Mouse (Mus musculus): ENCODE results near the gene Dock9.
A peak's percentile ranks its signal among the peaks of the same experiment; 100 is the strongest.
"Not testable (repeated sequence)": the region's sequence is repeated elsewhere in the genome, so short reads cannot be mapped to it uniquely, and the experiment has no call there.

Gene Dock9

GRCm38 (mm10) chr14:121737277-121737676 is 60.4 kb downstream of the Dock9 start:
- no peak for DNase-seq (ENCODE audit: low spot score in 2 of 2)

DNA sequence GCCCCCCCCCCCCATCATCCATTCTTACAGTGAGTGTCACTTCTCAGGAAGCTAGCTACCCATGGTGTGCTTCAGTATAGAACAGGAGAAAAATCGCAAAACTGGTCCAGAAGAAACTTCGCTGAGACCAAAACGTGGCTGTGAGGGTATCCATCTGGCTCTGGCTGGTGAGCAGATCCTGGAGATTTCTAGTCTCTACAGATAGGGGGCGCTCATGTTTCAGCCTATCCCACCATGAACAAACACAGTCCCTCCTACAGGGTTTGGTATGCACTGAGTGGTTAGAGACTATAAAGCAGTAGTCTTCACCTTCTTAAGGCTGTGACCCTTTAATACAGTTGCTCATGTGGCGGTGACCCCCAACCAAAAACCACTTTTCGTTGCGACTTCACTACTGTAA is 62.0 kb downstream of the Dock9 start:
- DNase-seq (ENCODE audit: low spot score in 2 of 2): no peak

- no peak for DNase-seq (ENCODE audit: low spot score in 2 of 2)
These were observed 63.4 kb downstream of the Dock9 start for GRCm38 (mm10) chr14:121734217-121734616.

DNA sequence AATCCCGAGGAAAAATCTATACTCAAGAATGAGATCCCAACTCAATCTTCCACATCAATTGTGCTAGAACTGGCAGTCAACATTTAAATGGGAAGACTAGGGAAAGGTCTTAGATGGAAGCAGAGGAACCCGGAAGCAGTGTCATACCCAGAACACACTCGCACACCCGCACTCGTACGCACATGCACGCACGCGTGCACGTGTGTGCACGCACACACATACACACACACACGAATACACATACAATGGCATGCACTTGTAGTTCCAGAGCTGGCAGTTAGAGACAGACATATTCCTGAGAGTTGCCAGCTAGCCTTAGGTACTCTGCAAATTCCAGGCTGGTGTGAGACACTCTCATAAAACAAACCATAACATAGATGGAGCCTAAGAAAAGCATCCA is 63.9 kb downstream of the Dock9 start:
- no peak for DNase-seq (ENCODE audit: low spot score in 2 of 2)

GRCm38 (mm10) chr14:121732196-121732595 is 65.4 kb downstream of the Dock9 start:
- no peak for DNase-seq (ENCODE audit: low spot score in 2 of 2)

DNA sequence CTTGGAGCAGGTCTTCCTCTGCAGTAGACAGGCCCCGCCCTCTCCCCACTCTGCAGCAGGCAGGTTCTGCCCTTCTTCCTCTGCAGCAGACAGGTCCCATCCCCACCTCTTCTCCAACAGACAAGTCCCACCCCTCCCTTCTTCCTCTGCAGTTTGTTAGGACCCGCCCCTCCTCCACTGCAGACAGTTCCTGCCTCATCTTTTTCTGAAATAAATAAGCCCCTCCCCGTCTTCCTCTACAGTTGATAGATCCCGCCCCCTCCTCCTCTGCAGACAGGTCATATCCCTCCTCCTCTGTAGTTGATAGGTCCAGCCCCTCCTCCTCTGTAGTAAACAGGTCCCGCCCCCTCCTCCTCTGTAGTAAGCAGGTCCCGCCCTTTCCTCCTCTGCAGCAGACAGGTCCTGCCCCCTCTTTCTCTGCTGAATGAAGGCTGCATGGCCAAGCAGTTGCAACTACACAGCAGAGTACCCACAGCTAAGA is 65.9 kb downstream of the Dock9 start:
- DNase-seq (ENCODE audit: low spot score in 2 of 2): no peak

GRCm38 (mm10) chr14:121730966-121731365 is 66.7 kb downstream of the Dock9 start:
- DNase-seq (ENCODE audit: low spot score in 2 of 2): no peak

DNA sequence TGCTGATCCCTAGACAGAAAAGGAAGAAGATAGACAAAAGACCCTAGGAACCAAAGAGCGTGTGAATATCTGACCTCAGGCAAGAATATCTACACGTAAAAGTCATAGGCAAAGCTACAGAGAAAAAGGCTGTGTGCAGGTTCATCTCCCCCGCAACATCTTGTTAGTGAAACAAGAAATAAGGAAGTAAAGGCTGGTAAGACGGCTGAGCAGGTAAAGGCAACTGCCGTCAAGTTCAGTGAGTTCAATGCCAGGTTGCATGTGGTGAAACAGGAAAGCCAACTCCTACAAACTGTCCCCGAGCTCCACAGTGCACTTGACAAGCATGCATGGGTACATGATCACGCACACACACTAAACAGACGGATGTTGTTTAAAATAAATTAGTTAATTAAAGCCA is 69.6 kb downstream of the Dock9 start:
- DNase-seq (ENCODE audit: low spot score in 2 of 2): no peak

DNA sequence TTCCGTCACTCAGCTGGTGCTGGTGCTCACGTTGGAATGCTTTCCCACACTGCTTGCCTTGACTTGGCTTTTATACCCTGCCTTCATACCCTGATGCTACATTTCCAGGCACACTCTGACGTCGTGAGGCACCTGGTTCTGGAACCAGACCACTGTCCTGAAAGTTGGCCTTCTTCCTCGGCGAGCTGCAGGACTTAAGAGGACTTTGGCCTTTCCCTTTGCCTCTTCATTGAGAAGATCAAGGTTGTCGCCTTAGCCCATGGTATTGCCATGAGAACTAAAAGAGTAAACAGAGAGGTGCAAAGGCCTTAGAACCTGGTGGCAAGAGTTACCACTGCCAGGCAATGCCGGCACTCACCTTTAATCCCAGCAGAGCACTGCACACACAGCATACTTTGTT is 73.1 kb downstream of the Dock9 start:
- DNase-seq (ENCODE audit: low spot score in 2 of 2): no peak

DNA sequence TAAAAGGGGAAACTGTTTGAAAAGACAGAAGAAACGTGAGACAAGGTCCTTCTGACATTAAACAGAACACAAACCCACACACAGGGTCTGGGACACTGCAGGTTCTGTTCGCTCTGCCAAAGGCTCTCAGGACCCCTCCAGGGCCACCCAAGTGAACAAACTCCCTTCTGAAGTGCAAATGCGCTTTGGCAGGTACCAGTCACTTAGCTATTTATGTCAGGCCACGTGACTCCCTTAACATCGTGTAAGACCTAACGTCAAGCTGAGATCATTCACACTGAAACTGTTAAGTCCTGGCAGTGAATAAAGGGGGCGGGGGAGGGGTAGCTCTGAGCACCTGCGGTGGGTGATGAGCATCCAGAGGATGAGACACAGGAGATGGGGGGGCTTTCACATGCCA is 74.9 kb downstream of the Dock9 start:
- DNase-seq (ENCODE audit: low spot score in 2 of 2): no peak

DNA sequence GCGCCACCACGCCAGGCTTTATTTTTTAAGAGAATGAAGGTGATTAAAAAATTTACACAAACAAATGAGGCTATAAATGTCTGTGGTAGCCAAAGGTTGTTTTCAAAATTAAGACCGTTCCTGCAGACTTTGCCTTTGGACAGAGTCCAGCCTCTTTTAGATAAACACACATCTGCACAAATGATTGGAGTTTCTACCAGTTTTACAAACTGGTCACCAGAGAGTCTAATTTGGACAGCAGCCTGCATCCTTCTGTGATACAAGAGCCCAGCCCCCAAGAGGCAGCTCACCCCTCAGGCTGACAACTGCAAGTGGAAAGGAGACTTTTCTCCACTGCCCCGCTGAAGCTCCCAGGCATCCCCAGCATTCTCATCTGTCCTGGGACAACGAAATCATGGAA is 76.2 kb downstream of the Dock9 start:
- DNase-seq (ENCODE audit: low spot score in 2 of 2): no peak

DNA sequence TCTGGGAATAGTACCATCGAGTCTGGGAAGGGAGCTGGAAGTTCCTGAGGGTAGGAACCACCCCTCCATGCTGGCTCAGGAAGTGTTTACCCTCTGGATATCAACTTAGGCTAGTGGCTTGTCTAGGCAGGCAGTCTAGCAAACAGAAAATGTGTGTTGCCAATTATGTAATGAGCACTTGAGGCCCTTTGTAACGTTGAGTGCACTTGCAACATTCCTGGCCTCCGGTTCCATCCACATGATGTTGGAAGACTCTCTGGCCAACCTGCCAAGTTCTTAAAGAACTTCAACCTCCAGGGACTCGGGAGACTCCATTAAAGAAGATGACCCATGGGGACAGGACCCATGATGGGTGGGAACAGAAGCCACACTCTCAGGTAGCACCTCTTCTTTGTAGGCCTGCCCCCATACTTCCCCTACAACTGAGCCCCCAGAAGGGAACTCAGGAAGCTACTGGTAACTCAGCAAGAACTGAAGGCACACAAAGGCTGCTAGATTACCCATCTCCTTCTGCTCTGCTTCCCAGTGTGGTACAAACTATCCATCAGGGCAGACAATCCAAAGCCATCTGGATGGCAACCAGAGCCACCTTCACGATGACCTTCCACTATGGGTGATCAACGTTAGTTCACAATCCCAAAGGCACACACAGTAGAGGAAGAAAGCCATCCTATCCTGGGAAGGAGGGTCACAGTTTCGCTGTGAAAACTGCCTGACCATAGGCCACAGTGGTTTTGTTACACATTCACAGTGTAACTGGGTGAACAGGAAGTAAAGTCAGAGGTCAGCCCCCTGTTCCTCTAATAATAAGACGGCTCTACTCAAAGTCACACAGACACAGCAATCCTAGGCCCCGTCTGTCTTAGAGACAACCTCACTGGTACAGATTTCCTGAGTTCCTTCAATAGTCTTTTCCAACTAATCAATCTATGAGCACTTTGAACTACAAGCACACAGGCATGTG is 77.7 kb downstream of the Dock9 start:
- peak in 1 of 2 experiments; percentile 64 for DNase-seq (ENCODE audit: low spot score in 2 of 2)

DNA sequence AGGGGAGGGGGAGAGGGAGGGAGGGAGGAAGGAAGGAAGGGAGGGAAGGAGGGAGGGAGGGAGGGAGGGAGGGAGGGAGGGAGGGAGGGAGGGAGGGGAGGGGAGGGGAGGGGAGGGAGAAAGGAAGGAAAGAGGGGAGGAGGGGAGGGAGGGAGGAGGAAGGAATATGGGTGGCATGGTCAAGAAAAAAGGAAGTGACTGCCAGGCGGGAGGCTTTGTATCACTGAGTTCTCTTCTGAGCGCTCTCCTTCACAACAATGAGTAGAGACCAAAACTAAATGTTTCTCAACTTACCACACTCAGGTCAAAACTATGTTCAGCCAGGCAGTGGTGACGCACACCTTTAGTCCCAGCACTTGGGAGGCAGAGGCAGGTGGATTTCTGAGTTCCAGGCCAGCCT is 82.8 kb downstream of the Dock9 start:
- not testable (repeated sequence) for DNase-seq (ENCODE audit: low spot score in 2 of 2)

- DNase-seq (ENCODE audit: low spot score in 2 of 2): no peak
These were observed 83.4 kb downstream of the Dock9 start for GRCm38 (mm10) chr14:121714268-121714667.

DNA sequence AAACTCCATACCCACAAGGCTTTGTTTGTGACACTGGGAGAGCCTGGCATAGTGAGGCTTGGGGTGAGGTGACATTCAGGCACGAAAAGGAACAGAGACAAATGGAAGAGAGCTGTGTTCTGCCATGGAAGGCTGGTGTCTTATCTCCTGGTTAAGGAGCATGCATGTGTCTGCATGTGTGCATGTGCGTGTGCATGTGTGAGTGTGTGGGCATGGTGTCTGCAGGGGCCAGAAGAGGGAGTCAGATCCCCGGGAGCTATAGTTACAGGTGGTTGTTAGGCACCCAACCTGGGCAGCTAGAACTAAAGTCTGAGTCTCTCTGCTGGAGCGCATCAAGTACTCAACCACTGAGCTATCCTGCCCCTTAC is 83.8 kb downstream of the Dock9 start:
- DNase-seq (ENCODE audit: low spot score in 2 of 2): no peak

DNA sequence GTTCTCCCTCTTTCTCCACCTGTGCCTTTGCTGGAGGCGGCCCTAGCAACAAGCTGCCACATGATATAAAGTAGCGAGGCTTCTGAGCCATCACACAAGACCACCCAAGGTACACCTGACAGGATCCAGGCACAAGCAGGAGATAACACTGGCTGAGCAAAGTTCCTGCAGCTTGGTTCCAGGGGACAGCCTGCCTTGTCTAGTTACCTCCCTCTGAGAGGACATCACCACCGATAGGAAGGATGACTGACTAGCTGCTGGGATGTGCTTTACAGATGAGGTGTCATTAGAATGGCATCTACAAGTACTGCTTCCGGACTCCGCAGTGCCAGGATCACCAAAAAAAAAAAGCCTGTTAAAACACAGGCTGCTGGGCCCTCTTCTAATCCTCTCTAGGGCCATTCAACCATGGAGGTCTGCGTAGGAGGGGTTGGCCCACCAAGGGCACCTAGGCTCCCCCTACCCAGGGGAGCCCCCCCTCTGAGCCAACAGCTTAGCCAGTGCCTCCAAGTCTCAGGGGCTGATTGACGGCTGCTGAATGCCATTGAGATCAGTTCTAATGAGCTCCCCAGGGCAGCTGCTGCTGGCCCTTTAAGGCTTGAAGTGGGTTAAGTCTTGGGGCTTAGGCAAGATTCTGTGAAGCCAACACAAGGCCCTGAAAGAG is 84.3 kb downstream of the Dock9 start:
- DNase-seq (ENCODE audit: low spot score in 2 of 2): no peak

GRCm38 (mm10) chr14:121711089-121711826 is 86.4 kb downstream of the Dock9 start:
- no peak for DNase-seq (ENCODE audit: low spot score in 2 of 2)

DNA sequence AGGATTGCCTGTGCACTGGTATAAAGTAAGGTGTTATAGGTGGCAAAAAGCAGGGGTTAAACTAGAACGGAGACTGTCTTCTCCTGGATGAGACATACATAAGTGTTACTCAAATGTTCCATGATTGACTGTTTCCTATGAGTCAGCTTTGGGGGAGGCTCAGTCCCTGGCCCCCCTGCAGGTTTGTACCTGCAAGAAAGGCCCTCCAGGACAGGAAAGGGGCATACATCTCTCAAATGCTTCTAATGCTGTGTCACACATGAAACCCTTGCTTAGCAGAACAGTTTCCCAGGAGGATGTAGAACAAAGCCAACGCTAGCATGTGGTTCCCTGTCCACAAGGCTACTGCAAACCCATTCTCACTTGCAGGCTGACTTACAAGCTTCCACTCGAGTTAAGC is 87.5 kb downstream of the Dock9 start:
- DNase-seq (ENCODE audit: low spot score in 2 of 2): no peak

- no peak for DNase-seq (ENCODE audit: low spot score in 2 of 2)
These were observed 89.4 kb downstream of the Dock9 start for GRCm38 (mm10) chr14:121708244-121708643.

GRCm38 (mm10) chr14:121706482-121706901 is 91.1 kb downstream of the Dock9 start:
- DNase-seq (ENCODE audit: low spot score in 2 of 2): no peak

- DNase-seq (ENCODE audit: low spot score in 2 of 2): no peak
These were observed 92.0 kb downstream of the Dock9 start for GRCm38 (mm10) chr14:121705644-121706043.

GRCm38 (mm10) chr14:121702534-121702933 is 95.1 kb downstream of the Dock9 start:
- DNase-seq (ENCODE audit: low spot score in 2 of 2): no peak

Data from urinary bladder, postnatal 36 days (tissue).